Mouse (Mus musculus) MEL (cell line): Measurements from ENCODE around the gene S100b. TPM values are rescaled to one million over a fixed set of nuclear protein-coding genes. Genes with fewer than 3 reads are reported as not detected.

Experiments used
- DNase-seq: peaks from one replicate; pipeline ENCODE4 v3.0.0; 2011; ENCODE audit warnings: low read depth, low spot score
- H3K27ac ChIP-seq: 2 replicates; pipeline ENCODE4 v1.5.1; 2012; ENCODE audit warnings: low read depth, mild to moderate bottlenecking, control low read depth, low read length, moderate library complexity; ENCODE audit not compliant: control insufficient read depth
- H3K27me3 ChIP-seq, 2 experiments: fragments of 150-350 bp in 1 of 2; sonication (generic) in 1 of 2; 2 replicates each; pipeline ENCODE4 v1.6.1; 2012; ENCODE audit warnings: low read length in 2 of 2, mild to moderate bottlenecking in 2 of 2, improper control_type of control experiment in 1 of 2, moderate library complexity in 1 of 2; ENCODE audit not compliant: insufficient read depth in 2 of 2, control insufficient read depth in 1 of 2
- H3K36me3 ChIP-seq, 2 experiments: 2 replicates each; pipeline ENCODE4 v1.6.1; 2012 to 2014; ENCODE audit warnings: low read length in 2 of 2, improper control_type of control experiment in 1 of 2, inconsistent platforms in 1 of 2, mild to moderate bottlenecking in 1 of 2; ENCODE audit not compliant: insufficient read depth in 2 of 2, control insufficient read depth in 1 of 2
- H3K4me1 ChIP-seq, 2 experiments: fragments of 150-350 bp in 1 of 2; sonication (generic) in 1 of 2; 2 replicates each; pipeline ENCODE4 v1.6.1; 2012; ENCODE audit warnings: low read length in 2 of 2, improper control_type of control experiment in 1 of 2, mild to moderate bottlenecking in 1 of 2; ENCODE audit not compliant: insufficient read depth in 2 of 2, control insufficient read depth in 1 of 2
- H3K4me3 ChIP-seq, 2 experiments: fragments of 150-350 bp in 1 of 2; sonication (generic) in 1 of 2; 2 replicates each; pipeline ENCODE4 v1.5.1; 2012; ENCODE audit warnings: low read depth in 2 of 2, low read length in 2 of 2, mild to moderate bottlenecking in 2 of 2, moderate library complexity in 2 of 2, control low read depth in 1 of 2, improper control_type of control experiment in 1 of 2; ENCODE audit not compliant: control insufficient read depth in 1 of 2, insufficient read depth in 1 of 2
- H3K79me2 ChIP-seq: 2 replicates; pipeline ENCODE4 v1.6.1; 2012; ENCODE audit warnings: mild to moderate bottlenecking, low read length, moderate library complexity; ENCODE audit not compliant: control insufficient read depth, poor library complexity, insufficient read depth
- H3K9ac ChIP-seq: 2 replicates; pipeline ENCODE4 v1.6.1; 2012; ENCODE audit warnings: low read depth, mild to moderate bottlenecking, control low read depth, low read length, moderate library complexity; ENCODE audit not compliant: control insufficient read depth, poor library complexity, severe bottlenecking
- H3K9me3 ChIP-seq: fragments of 150-350 bp; sonication (generic); replicated peaks from 2 replicates; pipeline ENCODE4 v1.6.1; 2012; ENCODE audit warnings: mild to moderate bottlenecking, low read length, improper control_type of control experiment, moderate library complexity; ENCODE audit not compliant: insufficient read depth
- ELF1 ChIP-seq: IDR thresholded peaks from 2 replicates; pipeline ENCODE4 v1.6.1; 2014; ENCODE audit warnings: low read depth, mild to moderate bottlenecking, inconsistent platforms, low read length, improper control_type of control experiment, moderate library complexity
- MXI1 ChIP-seq: IDR thresholded peaks from 2 replicates; pipeline ENCODE4 v1.6.1; 2011; ENCODE audit warnings: mild to moderate bottlenecking, low read depth, low read length, improper control_type of control experiment
- NELFE ChIP-seq: IDR thresholded peaks from 2 replicates; pipeline ENCODE4 v1.6.1; 2011; ENCODE audit warnings: low read depth, low read length, improper control_type of control experiment
- POLR2AphosphoS5 ChIP-seq: IDR thresholded peaks from 2 replicates; pipeline ENCODE4 v1.6.1; 2012; ENCODE audit warnings: low read depth, borderline replicate concordance, mild to moderate bottlenecking, inconsistent platforms, low read length, moderate library complexity, mixed read lengths
- SIN3A ChIP-seq: IDR thresholded peaks from 2 replicates; pipeline ENCODE4 v1.6.1; 2012; ENCODE audit warnings: low read length, improper control_type of control experiment, inconsistent platforms
- TCF12 ChIP-seq: IDR thresholded peaks from 2 replicates; pipeline ENCODE4 v1.6.1; 2014; ENCODE audit warnings: low read depth, mild to moderate bottlenecking, inconsistent platforms, low read length, improper control_type of control experiment, moderate library complexity
- USF1 ChIP-seq: IDR thresholded peaks from 2 replicates; pipeline ENCODE4 v1.6.1; 2014; ENCODE audit warnings: low read depth, mild to moderate bottlenecking, inconsistent platforms, low read length, improper control_type of control experiment, moderate library complexity
- ZKSCAN1 ChIP-seq: IDR thresholded peaks from 2 replicates; pipeline ENCODE4 v1.6.1; 2012; ENCODE audit warnings: low read depth, mild to moderate bottlenecking, inconsistent platforms, low read length, improper control_type of control experiment, moderate library complexity
- ZNF384 ChIP-seq: IDR thresholded peaks from 2 replicates; pipeline ENCODE4 v1.6.1; 2012; ENCODE audit warnings: low read depth, mild to moderate bottlenecking, inconsistent platforms, low read length, improper control_type of control experiment
- polyA plus RNA-seq, 2 experiments: library from polyadenylated mRNA; stranded (reverse) in 1 of 2; unstranded in 1 of 2; fragments of >175 nt in 1 of 2; fragments of >200 nt in 1 of 2; gene quantifications; 2 replicates each; pipeline versions ENCODE4 v1.2.1 to v1.2.4; 2012; ENCODE audit warnings: low replicate concordance in 2 of 2, low read depth in 1 of 2; ENCODE audit not compliant: insufficient read length in 2 of 2, insufficient read depth in 1 of 2, missing spikeins in 1 of 2
- total RNA-seq: library from RNA; depleted of rRNA; stranded (reverse); fragments of 300-350 nt; gene quantifications from 2 replicates; pipeline ENCODE4 v1.2.3, GENCODE M21; 2012; rRNA removed

The S100b gene
- total and polyA plus RNA-seq, 3 experiments: not detected

DNA sequence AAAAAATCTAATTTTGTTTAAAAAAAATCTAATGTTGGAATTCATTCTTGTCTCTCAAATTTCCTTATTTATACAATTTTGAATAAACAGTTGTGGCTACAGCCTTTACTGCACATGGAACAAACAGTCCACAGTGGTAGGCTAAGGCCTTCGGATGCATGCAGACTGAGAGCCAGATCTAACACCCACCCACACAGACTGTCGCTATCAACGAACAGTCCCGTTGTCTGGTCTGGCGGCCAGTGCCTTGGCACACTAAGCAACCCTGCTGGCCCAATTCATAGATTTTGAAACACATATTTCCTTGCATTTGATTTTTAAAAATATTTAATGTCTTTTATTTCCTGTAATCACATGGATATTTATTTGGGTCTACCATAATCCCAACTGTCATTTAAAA is 46.5 kb downstream of the S100b start:
- H3K36me3 ChIP-seq: no peaks in the 10 kb centered on the region
- DNase-seq: no peak
- no peak for TF ChIP-seq NELFE
- TF ChIP-seq ELF1: no peak
- TF ChIP-seq MXI1: no peak
- TF ChIP-seq ZNF384: no peak
- TF ChIP-seq TCF12: no peak
- TF ChIP-seq USF1: no peak
- TF ChIP-seq, all 39 proteins: peak for 0
- Histone ChIP-seq H3K4me3 (no peak overlapping the region), H3K4me1 (no peaks in the 10 kb centered on the region), H3K27ac (no peak overlapping the region), H3K79me2 (no peaks in the 10 kb centered on the region), H3K9ac (no peak overlapping the region), H3K27me3 (no peaks in the 10 kb centered on the region), H3K9me3 (no peaks in the 10 kb centered on the region)

DNA sequence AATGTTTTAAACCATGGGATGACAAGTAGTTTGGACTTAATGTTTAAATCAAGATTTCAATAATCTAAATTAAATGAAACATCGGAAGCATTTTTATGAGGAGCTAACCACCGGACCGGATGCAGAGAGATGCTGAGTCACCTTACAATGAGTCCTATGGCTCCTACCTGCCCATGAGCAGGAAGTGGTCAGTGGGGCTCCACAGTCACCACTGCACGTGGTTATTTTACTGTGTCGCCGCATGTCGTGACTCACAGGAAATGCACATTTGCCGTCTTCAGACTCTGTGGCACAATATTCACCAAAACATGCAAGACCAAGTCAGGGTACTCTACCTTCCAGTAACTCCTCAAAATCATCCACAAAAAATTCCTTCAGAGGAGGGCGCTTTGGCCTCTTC is 53.1 kb downstream of the S100b start:
- Histone ChIP-seq H3K9me3 (no peaks in the 10 kb centered on the region), H3K79me2 (no peaks in the 10 kb centered on the region), H3K27me3 (no peaks in the 10 kb centered on the region), H3K9ac (no peak overlapping the region), H3K36me3 (no peaks in the 10 kb centered on the region), H3K27ac (no peak overlapping the region), H3K4me3 (no peak overlapping the region), H3K4me1 (no peaks in the 10 kb centered on the region)
- DNase-seq: no peak
- no peak for TF ChIP-seq POLR2AphosphoS5
- TF ChIP-seq TCF12: no peak
- no peak for TF ChIP-seq SIN3A
- no peak for TF ChIP-seq ZKSCAN1

Other genes starting within 250 kb of the S100b start
- gene Zfp280b, start 221.2 kb upstream of the S100b start, total RNA-seq: 7.9 and 9.0 TPM in 2 replicates
- gene Zfp280b, start 221.2 kb upstream of the S100b start, polyA plus RNA-seq: 10 to 100 TPM in 1 of 2 experiments, not detected in 1; 18.6 TPM
- not detected in 2 replicates for gene Slc5a4b, start 142.9 kb upstream of the S100b start, total RNA-seq
- under 1 TPM in 1 of 2 experiments, not detected in 1; 0.03 TPM for gene Slc5a4b, start 142.9 kb upstream of the S100b start, polyA plus RNA-seq
- not detected in 2 replicates for gene Slc5a4a, start 106.4 kb upstream of the S100b start, total RNA-seq
- gene Slc5a4a, start 106.4 kb upstream of the S100b start, polyA plus RNA-seq: not detected
- gene Prmt2, start 16.0 kb upstream of the S100b start, total RNA-seq: 6.7 and 6.8 TPM in 2 replicates
- gene Prmt2, start 16.0 kb upstream of the S100b start, polyA plus RNA-seq: 10 to 100 TPM in 1 of 2 experiments, not detected in 1; 12.6 TPM
- 2.6 and 2.8 TPM in 2 replicates for gene Dip2a, start 91.4 kb downstream of the S100b start, total RNA-seq
- gene Dip2a, start 91.4 kb downstream of the S100b start, polyA plus RNA-seq: 1 to 10 TPM in 1 of 2 experiments, not detected in 1; 5.7 TPM
- gene AC141477.1, start 186.6 kb downstream of the S100b start, total RNA-seq: not detected in 2 replicates
- gene AC141477.1, start 186.6 kb downstream of the S100b start, polyA plus RNA-seq: under 1 TPM in 1 of 2 experiments, not detected in 1; 0.70 TPM
- gene Pcnt, start 188.9 kb downstream of the S100b start, total RNA-seq: 30.7 and 34.1 TPM in 2 replicates
- 10 to 100 TPM; 36.4 to 51.3 TPM for gene Pcnt, start 188.9 kb downstream of the S100b start, polyA plus RNA-seq
- gene 2610028H24Rik, start 195.2 kb downstream of the S100b start, total RNA-seq: 0.13 and 0.15 TPM in 2 replicates
- gene 2610028H24Rik, start 195.2 kb downstream of the S100b start, polyA plus RNA-seq: under 1 TPM in 1 of 2 experiments, not detected in 1; 0.10 TPM
- gene Mcm3ap, start 215.1 kb downstream of the S100b start, total RNA-seq: 38.1 and 39.6 TPM in 2 replicates
- gene Mcm3ap, start 215.1 kb downstream of the S100b start, polyA plus RNA-seq: 10 to 100 TPM in 1 of 2 experiments, not detected in 1; 57.0 TPM
- 4.0 TPM in 2 replicates for gene Ybey, start 215.3 kb downstream of the S100b start, total RNA-seq
- 1 to 10 TPM in 1 of 2 experiments, not detected in 1; 2.6 TPM for gene Ybey, start 215.3 kb downstream of the S100b start, polyA plus RNA-seq